Mouse (Mus musculus): ENCODE measurements at regions not wholly inside any gene's neighbourhood (a gene's known extent, or its start where the extent isn't known, plus 50 kb on each side); places are given as distances from the start of the nearest gene placed in this dataset.

- WGBS (ENCODE audit: insufficient replicate concordance) = 44% methylated on average over 4 of the region's 4 CpGs
- Histone ChIP-seq H3K27ac (ENCODE audit: low read depth, low read length) (no peak overlapping the region), H3K9ac (ENCODE audit: low read depth, low read length) (no peak overlapping the region), H3K36me3 (ENCODE audit: control insufficient read depth, insufficient read depth, low read length) (no peaks in the 10 kb centered on the region), H3K27me3 (ENCODE audit: control insufficient read depth, insufficient read depth, low read length) (no peaks in the 10 kb centered on the region; the same call in 1 of the 2 replicates), H3K4me2 (no peak overlapping the region), H3K4me1 (ENCODE audit: control insufficient read depth, insufficient read depth, low read length) (peaks cover 9% of the 10 kb centered on the region), H3K4me3 (ENCODE audit: low read depth, low read length) (no peak overlapping the region), H3K9me3 (replicated peaks; ENCODE audit: control insufficient read depth, low read length) (no peaks in the 10 kb centered on the region)
- ATAC-seq (replicated peaks; ENCODE audit: insufficient number of reproducible peaks, low FRiP score, low TSS enrichment) = no peak
These were observed 411.9 kb downstream of the Bcor start for GRCm38 (mm10) chrX:11748278-11748677.

- H3K27me3 ChIP-seq (ENCODE audit: control insufficient read depth, insufficient read depth, low read length) = no peaks in the 10 kb centered on the region; the same call in 1 of the 2 replicates
- no peak for ATAC-seq (replicated peaks; ENCODE audit: insufficient number of reproducible peaks, low FRiP score, low TSS enrichment)
- peak overlapping the region; percentile 46 for H3K27ac ChIP-seq (ENCODE audit: low read depth, low read length)
- WGBS (ENCODE audit: insufficient replicate concordance) = 70% methylated on average over 5 of the region's 5 CpGs
- H3K9ac ChIP-seq (ENCODE audit: low read depth, low read length) = no peak overlapping the region
- no peaks in the 10 kb centered on the region for H3K9me3 ChIP-seq (replicated peaks; ENCODE audit: control insufficient read depth, low read length)
- H3K4me2 ChIP-seq = no peak overlapping the region
- H3K36me3 ChIP-seq (ENCODE audit: control insufficient read depth, insufficient read depth, low read length) = no peaks in the 10 kb centered on the region
- H3K4me1 ChIP-seq (ENCODE audit: control insufficient read depth, insufficient read depth, low read length) = peaks cover 12% of the 10 kb centered on the region
- no peak overlapping the region for H3K4me3 ChIP-seq (ENCODE audit: low read depth, low read length)
These were observed 407.6 kb downstream of the Bcor start for GRCm38 (mm10) chrX:11752513-11752912.

GRCm38 (mm10) chrX:11752973-11753590, 407.1 kb downstream of the Bcor start:
- Histone ChIP-seq H3K4me1 (ENCODE audit: control insufficient read depth, insufficient read depth, low read length) (peaks cover 11% of the 10 kb centered on the region), H3K27ac (ENCODE audit: low read depth, low read length) (peak overlapping the region; percentile 46), H3K27me3 (ENCODE audit: control insufficient read depth, insufficient read depth, low read length) (no peaks in the 10 kb centered on the region; the same call in 1 of the 2 replicates), H3K36me3 (ENCODE audit: control insufficient read depth, insufficient read depth, low read length) (no peaks in the 10 kb centered on the region), H3K4me3 (ENCODE audit: low read depth, low read length) (no peak overlapping the region), H3K9me3 (replicated peaks; ENCODE audit: control insufficient read depth, low read length) (no peaks in the 10 kb centered on the region), H3K4me2 (no peak overlapping the region), H3K9ac (ENCODE audit: low read depth, low read length) (no peak overlapping the region; the same call in 1 of the 2 replicates)
- WGBS (ENCODE audit: insufficient replicate concordance) = 11% methylated on average over 13 of the region's 13 CpGs
- no peak for ATAC-seq (replicated peaks; ENCODE audit: insufficient number of reproducible peaks, low FRiP score, low TSS enrichment)

GRCm38 (mm10) chrX:11755046-11755445, 405.1 kb downstream of the Bcor start:
- 82% methylated on average over 2 of the region's 2 CpGs for WGBS (ENCODE audit: insufficient replicate concordance)
- Histone ChIP-seq H3K4me2 (no peak overlapping the region), H3K27ac (ENCODE audit: low read depth, low read length) (no peak overlapping the region), H3K27me3 (ENCODE audit: control insufficient read depth, insufficient read depth, low read length) (0 out of 2 replicates have a peak, but pooled peaks cover under 1% of the 10 kb centered on the region), H3K36me3 (ENCODE audit: control insufficient read depth, insufficient read depth, low read length) (no peaks in the 10 kb centered on the region), H3K4me1 (ENCODE audit: control insufficient read depth, insufficient read depth, low read length) (peaks cover 8% of the 10 kb centered on the region), H3K9me3 (replicated peaks; ENCODE audit: control insufficient read depth, low read length) (no peaks in the 10 kb centered on the region), H3K9ac (ENCODE audit: low read depth, low read length) (no peak overlapping the region), H3K4me3 (ENCODE audit: low read depth, low read length) (no peak overlapping the region)
- no peak for ATAC-seq (replicated peaks; ENCODE audit: insufficient number of reproducible peaks, low FRiP score, low TSS enrichment)

- Histone ChIP-seq H3K27me3 (ENCODE audit: control insufficient read depth, insufficient read depth, low read length) (0 out of 2 replicates have a peak, but pooled peaks cover 2% of the 10 kb centered on the region), H3K9ac (ENCODE audit: low read depth, low read length) (no peak overlapping the region), H3K36me3 (ENCODE audit: control insufficient read depth, insufficient read depth, low read length) (no peaks in the 10 kb centered on the region), H3K4me1 (ENCODE audit: control insufficient read depth, insufficient read depth, low read length) (no peaks in the 10 kb centered on the region), H3K27ac (ENCODE audit: low read depth, low read length) (no peak overlapping the region), H3K4me3 (ENCODE audit: low read depth, low read length) (no peak overlapping the region), H3K4me2 (no peak overlapping the region), H3K9me3 (replicated peaks; ENCODE audit: control insufficient read depth, low read length) (no peaks in the 10 kb centered on the region)
- ATAC-seq (replicated peaks; ENCODE audit: insufficient number of reproducible peaks, low FRiP score, low TSS enrichment) = no peak
- 63% methylated on average over 17 of the region's 17 CpGs for WGBS (ENCODE audit: insufficient replicate concordance)
These were observed 396.6 kb downstream of the Bcor start for GRCm38 (mm10) chrX:11763351-11764082.

- H3K36me3 ChIP-seq (ENCODE audit: control insufficient read depth, insufficient read depth, low read length) = no peaks in the 10 kb centered on the region
These were observed 383.8 kb downstream of the Bcor start for GRCm38 (mm10) chrX:11776236-11776899.

GRCm38 (mm10) chrX:11795010-11795409, 365.1 kb downstream of the Bcor start:
- Histone ChIP-seq H3K4me3 (ENCODE audit: low read depth, low read length) (no peak overlapping the region), H3K9ac (ENCODE audit: low read depth, low read length) (no peak overlapping the region), H3K4me2 (no peak overlapping the region), H3K36me3 (ENCODE audit: control insufficient read depth, insufficient read depth, low read length) (no peaks in the 10 kb centered on the region), H3K27me3 (ENCODE audit: control insufficient read depth, insufficient read depth, low read length) (no peaks in the 10 kb centered on the region), H3K27ac (ENCODE audit: low read depth, low read length) (no peak overlapping the region), H3K9me3 (replicated peaks; ENCODE audit: control insufficient read depth, low read length) (no peaks in the 10 kb centered on the region), H3K4me1 (ENCODE audit: control insufficient read depth, insufficient read depth, low read length) (no peaks in the 10 kb centered on the region)
- WGBS (ENCODE audit: insufficient replicate concordance) = 82% methylated on average over 6 of the region's 6 CpGs
- no peak for ATAC-seq (replicated peaks; ENCODE audit: insufficient number of reproducible peaks, low FRiP score, low TSS enrichment)

More at GRCm38 (mm10) chrX:11776236-11776899, 383.8 kb downstream of the Bcor start:
- H3K27ac ChIP-seq (ENCODE audit: low read depth, low read length) = no peak overlapping the region
- no peak overlapping the region for H3K4me3 ChIP-seq (ENCODE audit: low read depth, low read length)
- H3K4me2 ChIP-seq = no peak overlapping the region
- H3K9ac ChIP-seq (ENCODE audit: low read depth, low read length) = no peak overlapping the region
- ATAC-seq (replicated peaks; ENCODE audit: insufficient number of reproducible peaks, low FRiP score, low TSS enrichment) = no peak
- no peaks in the 10 kb centered on the region for H3K27me3 ChIP-seq (ENCODE audit: control insufficient read depth, insufficient read depth, low read length)
- WGBS (ENCODE audit: insufficient replicate concordance) = 64% methylated on average over 6 of the region's 6 CpGs
- H3K4me1 ChIP-seq (ENCODE audit: control insufficient read depth, insufficient read depth, low read length) = no peaks in the 10 kb centered on the region
- H3K9me3 ChIP-seq (replicated peaks; ENCODE audit: control insufficient read depth, low read length) = no peaks in the 10 kb centered on the region

GRCm38 (mm10) chrX:11797870-11798269, 362.3 kb downstream of the Bcor start:
- Histone ChIP-seq H3K4me1 (ENCODE audit: control insufficient read depth, insufficient read depth, low read length) (no peaks in the 10 kb centered on the region), H3K9ac (ENCODE audit: low read depth, low read length) (no peak overlapping the region), H3K27ac (ENCODE audit: low read depth, low read length) (no peak overlapping the region), H3K4me2 (no peak overlapping the region; the same call in 1 of the 2 replicates), H3K4me3 (ENCODE audit: low read depth, low read length) (no peak overlapping the region), H3K36me3 (ENCODE audit: control insufficient read depth, insufficient read depth, low read length) (no peaks in the 10 kb centered on the region), H3K27me3 (ENCODE audit: control insufficient read depth, insufficient read depth, low read length) (peaks cover 6% of the 10 kb centered on the region; the same call in 1 of the 2 replicates), H3K9me3 (replicated peaks; ENCODE audit: control insufficient read depth, low read length) (no peaks in the 10 kb centered on the region)
- no peak for ATAC-seq (replicated peaks; ENCODE audit: insufficient number of reproducible peaks, low FRiP score, low TSS enrichment)
- 23% methylated on average over 11 of the region's 11 CpGs for WGBS (ENCODE audit: insufficient replicate concordance)
